Mouse (Mus musculus) spleen, postnatal 4 days (tissue): Measurements from ENCODE around the gene Fam131c.

Experiments used
- DNase-seq, 2 experiments: peaks; one replicate each; pipeline ENCODE4 v3.0.0; 2022; ENCODE audit warnings: low spot score in 2 of 2

The Fam131c gene

DNA sequence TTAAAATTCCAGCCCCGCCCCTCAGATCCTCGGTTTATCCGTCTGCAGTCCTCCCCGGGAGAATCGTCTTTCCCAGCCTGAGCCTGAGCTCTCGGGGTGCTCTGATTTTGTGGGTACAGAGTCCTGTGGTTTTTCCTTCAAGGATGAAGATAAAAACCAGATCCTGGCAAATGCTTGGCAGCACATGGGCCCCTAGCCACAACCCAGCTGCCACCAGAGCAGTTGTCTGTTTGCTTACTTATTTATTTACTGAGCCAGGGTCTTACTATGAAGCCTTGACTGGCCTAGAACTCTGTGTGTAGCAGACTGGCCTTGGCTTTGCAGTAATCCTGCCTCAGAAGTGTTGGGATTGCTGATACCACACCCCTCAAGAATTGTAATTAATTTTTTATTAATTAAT lies 8.8 kb upstream of the Fam131c start:
- DNase-seq = no peak

DNA sequence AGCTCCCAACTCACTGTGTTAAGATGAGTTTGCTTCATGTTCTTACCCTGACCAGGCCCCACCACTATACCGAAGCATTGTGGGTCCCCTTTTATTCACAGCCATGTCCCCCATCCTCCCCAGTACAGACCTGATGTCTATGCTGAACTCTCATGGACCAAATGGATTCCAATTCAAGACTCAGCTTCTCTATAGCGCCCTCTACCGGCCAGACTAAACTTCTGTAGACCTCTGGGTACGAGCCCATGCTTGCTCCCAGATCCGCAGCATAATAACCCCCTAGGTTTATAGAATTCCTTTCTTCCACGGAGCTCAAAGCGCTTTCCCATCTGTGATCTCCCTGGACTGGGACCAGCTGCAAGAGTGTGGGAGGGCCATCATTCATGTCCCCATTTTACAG lies 7.2 kb upstream of the Fam131c start:
- peak in 1 of 2 experiments; percentile 32 for DNase-seq

DNA sequence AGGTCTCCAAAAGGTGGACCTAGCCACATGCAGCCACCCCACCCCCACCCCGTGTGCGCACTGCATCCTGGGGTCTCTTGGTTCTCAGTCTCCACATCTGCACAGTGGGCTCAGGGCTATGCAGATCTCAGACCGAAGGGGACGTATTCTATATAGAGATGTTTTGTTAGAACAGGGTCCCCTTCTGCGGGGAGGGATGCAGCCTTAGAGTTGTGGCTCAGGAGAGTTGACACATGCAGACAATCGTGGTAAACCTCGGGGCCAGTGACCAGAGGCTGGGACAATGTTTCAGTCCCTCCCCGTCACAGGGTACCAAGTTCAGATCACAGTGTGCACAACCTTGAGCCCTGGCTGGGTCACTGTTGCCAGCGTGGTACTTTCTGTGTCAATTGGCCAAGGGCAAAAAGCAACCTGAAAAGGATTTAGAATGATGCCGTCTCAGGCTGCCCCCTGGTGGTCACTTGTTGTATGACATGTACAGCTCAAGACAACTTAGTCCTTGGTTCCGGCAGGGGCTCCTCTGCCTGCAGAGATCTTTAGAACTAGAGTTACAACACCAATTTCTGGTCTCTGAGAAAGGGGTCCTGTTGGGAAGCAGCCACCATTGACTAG lies 5.0 kb upstream of the Fam131c start:
- DNase-seq = peak; percentile 69 to 90

DNA sequence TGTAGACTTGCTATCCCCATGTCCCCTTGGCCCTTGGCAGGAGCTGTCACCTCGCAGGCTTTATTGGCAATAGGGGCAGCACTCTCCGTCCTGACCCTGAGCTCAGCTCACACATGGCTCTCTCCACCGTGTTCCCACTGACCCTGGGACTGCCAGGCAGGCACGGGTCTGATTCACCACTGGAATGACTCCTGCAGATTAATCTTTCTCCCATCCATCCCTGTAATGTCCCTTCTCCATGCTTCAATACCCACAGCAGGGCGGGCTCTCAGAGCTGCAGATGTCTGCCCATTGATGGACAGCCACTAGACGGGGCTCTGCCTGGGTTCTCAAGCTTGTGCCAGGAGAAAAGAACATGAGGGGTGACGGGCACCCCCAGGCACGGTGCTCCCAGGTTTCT lies 2.9 kb upstream of the Fam131c start:
- no peak for DNase-seq

DNA sequence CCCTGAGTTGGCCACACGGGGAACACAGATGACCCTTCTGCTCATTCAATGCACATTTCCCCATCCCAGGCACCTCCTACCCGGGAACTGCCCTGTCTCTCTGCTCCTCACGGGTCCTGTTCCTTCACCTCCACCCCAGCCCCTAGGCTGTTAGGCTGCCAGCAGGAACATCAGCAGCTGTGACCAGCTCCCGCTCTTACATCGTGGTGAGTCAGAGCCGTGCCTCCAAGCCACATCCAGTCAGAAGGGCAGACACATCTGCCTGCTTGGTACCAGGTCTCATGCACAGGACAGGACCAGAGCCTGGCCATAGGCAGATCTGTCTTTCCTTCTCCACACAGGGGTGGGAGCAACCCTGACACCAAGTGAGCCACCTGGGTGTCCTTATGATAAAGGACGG lies 2.1 kb upstream of the Fam131c start:
- no peak for DNase-seq

DNA sequence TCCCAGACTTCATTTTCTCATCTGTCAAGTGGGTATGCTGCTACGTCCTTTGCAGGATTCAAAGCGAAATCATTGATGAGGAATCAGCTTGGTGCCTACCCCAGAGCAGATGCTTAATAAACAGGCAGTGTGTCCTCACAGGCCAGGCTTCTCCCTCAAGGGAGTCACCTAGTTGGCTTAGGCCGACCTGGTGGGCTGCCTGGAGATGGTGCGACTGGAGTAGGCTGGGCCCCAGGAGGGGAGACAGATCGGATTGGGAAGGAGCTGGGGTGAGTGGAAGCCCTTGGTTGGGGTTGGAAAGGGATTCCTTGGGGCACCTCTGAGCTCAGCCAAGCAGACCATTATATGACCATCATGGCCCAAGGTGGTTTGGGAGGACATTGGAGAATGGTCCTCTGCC lies 4.4 kb downstream of the Fam131c start:
- DNase-seq = no peak

DNA sequence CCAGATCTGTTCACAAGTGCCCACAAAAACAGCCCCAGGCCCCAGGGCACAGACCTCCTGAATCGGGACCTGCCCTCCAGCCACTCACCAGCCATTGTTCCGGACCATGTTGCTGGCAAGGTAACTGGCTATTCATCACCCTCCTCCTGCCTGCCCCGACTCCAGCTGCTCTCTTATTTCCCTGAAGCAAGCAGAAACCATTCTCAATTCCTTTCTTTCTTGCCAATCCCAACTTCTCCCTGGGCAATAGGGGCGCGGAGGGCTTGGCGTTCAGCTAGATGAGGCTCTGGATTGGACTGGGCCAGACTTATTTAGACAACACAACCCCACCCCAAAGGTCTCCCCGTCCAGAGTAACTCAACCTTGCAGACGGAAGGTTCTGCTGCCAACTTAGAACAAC lies 11.7 kb downstream of the Fam131c start:
- DNase-seq = no peak

DNA sequence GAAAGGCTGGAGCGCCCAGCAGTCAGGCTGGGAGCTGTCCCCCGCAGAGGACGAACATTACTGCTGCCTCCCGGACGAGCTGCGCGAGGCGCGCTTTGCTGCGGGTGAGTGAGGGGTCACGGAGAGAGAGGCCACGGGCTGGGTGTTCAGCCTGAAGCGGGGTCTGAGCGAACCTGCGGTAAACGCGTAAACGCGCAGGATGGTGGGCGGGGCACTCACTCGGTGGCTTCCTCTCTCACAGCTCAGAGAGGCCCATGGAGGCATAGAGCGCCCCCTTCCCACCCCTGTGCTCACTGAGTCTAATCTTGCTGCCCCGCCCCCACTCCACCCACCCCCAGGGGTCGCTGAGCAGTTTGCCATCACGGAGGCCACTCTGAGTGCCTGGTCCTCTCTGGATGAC lies 14.4 kb downstream of the Fam131c start:
- no peak for DNase-seq

DNA sequence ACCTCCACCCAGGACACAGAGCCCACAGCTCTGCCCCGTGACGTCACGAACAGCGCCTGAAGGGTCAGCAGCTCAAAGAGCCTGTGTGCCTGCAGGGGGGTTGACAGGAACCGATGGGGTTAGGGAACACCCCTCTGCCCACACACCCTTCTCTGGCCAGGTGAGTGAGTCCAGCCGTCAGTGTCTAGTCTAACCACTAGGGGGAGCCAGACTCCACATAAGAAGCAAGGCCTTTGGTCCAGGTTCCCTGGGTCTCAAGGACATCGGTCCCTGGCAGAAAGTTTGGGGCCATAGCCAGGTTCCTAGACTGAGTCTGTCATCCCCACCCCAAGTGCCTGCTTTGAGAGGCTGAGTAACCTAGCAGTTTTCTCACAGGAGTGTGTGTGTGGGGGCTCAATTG lies 17.3 kb downstream of the Fam131c start:
- peak; percentile 42 to 72 for DNase-seq

DNA sequence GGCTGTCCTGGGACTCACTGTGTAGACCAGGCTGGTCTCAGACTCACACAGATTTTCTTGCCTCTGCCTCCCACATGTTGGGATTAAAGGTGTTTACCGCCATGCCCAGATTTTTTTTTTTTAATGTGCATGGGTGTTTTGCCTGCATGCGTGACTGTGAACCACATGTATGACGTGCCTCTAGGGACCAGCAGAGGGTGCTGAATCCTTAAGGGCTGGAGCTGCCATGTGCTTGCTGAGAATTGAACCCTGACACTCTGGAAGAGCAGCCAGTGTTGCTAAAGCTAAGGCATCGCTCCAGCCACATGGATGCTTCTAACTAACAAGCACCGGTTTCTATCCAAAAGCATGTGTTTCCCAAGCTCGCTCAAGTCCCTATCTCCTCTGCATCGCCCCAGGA lies 18.1 kb downstream of the Fam131c start:
- no peak for DNase-seq

DNA sequence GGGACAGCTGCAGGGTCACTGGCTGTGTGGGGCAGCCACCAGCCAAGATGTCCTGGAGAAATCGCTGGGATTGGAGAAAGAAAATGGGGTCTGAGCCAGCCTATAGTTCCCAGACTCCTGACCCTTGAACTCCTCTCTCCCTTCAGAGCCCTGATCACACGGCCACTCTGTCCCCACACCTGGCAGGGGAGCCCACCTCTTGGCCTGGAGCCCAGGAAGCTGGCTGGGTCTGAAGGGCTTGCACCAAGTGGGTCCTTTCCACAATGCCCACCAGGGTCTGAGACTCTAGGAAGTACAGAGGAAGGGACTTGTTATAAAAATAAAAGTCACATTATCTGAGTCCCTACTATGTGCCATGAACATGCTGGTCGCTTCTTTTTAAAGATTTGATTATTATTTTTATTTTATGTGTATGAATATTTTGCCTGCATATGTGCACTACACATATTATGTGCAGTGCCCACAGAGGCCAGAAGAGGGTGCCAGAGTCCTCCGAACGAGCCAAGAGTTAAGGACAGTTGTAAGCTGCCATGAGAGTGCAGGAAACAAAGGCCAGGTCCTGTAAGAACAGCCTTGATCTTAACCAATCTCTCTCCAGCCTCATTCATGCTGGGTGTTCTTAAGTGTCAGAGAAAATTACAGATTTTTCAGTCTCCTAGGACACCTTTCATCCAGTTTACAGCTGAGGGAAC lies 19.2 kb downstream of the Fam131c start:
- DNase-seq = peak; percentile 65 to 86

DNA sequence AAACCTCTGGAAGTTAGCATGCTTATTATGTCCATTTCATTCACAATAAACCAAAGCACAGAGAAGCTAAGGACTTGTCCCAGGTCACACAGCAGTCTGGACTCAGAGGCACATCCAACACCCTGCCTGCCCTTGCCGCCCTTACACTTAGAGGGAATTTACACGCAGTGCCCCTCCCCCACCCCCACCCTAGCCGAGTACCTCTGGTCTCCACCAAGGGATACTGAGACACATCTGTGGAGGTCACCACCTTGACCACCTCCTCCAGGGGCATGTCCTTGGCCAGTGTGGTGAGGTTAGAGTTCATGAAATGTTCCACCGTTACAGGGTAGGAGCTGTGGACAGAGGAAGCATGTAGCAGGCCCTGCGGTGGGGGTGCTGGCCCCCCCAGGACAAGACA lies 19.9 kb downstream of the Fam131c start:
- no peak for DNase-seq

DNA sequence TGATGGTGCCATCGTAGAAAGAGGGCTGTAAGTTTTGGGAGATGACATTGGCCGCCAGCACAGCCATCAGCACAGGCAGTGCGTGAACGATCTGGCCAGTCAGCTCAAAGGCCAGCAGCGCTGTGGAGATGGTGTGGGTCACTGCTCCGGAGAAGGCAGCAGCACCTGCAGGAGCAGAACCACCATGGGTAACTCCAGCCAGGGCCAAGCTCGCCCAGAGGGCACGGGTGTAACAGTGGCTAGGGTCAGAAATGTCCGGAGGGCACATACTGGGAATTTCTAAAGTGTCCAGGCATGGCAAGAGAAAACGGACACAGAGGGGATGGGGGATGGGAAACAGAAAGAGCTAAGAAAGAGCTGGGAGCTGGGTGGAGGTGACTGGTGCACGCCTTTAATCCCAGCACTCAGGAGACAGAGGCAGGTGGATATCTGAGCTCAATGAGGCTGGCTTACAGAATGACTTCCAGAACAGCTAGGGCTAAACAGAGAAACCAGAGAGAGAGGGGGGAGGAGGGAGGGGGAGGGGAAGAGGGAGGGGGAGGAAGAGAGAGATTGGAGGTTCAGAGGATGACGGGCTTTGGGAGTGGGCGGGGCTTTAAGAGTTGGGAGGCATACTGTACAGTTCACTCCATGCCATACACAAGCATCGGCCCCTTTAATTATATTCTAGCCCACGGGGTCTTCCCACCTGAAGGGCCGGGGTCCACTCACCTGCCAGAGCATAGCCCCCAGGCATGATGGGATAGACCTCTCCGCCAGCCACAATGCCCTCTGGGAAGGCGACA lies 21.5 kb downstream of the Fam131c start:
- no peak for DNase-seq

DNA sequence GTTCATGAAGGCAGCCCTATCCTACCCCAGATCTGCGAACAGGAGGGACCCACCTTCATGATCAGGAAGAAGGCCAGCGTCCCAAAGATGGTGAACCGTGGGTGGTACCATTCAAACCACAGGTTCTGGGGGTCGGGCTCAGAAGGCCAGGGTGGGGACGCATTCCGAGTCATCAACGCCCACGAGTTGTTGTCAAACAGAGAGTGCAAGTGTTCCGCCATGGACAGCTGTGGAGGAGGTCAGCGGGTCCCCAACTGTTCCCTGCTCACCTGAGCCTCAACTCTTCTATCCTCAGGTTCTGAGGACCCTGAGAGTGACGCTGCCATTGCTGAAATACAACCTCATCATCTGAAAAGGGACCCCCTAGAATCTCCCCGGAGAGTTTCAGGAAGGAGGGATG lies 23.3 kb downstream of the Fam131c start:
- DNase-seq = no peak

DNA sequence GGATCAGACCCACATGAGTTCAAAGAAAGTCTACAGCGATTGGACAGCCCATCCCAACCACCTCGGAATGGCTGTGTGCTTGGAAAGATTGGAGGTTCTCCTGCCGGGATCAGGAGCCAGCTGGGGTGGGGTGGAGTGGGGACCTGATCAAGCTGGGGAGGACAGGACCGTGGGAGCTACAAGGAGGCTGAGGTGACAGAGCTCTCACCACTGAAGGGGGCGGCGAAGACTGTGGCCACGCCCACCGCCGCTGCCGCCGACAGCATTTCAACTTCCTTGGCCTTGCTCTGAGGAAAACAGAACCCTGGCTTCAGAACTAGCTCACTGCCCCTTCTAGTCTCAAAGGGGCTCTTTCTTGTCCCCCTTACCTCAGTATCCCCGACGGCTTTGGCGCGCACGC lies 26.7 kb downstream of the Fam131c start:
- DNase-seq = no peak

DNA sequence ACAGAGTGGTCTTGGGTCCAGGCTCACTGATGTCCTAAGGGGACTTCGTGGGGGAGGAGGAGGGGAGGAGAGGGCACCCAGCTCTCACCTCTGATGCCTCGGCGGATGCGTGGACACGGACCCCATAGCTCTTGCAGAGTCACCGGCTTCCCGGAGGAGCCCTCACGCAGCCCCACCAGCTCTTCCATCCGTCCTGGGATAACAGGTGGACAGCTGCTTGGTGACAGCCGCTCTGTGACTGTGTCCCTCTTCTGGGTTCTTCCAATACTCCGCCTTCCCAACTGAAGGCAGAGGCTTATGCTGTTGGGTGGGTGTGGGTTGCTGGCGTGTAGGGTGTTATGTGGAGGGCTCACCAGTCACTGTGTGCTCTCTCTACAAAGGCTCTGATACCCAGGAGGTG lies 29.8 kb downstream of the Fam131c start:
- DNase-seq = no peak

DNA sequence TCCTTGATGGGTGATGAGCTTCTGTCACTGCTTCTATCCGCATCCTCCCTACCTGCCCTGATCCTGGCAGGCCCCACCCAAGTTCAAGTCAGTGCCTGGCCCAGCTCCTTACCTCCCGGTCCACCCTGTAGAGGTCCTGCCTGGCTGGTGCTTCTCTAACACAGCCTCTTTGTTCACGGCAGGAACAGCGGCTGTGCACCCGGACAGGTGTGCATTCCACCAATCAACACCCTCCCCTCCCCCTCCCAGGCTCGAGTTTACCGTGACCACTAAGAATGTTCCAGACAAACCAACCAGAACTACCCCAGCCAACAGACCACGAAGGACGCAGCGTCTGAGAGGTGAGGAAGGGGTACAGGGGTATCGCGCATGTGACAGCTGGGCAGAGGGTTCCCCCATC lies 30.5 kb downstream of the Fam131c start, which contains the start of gene Clcnka:
Gene Clcnka, minus strand, starts transcription at position 180 of the 400 bp plus-strand sequence.
- no peak for DNase-seq

DNA sequence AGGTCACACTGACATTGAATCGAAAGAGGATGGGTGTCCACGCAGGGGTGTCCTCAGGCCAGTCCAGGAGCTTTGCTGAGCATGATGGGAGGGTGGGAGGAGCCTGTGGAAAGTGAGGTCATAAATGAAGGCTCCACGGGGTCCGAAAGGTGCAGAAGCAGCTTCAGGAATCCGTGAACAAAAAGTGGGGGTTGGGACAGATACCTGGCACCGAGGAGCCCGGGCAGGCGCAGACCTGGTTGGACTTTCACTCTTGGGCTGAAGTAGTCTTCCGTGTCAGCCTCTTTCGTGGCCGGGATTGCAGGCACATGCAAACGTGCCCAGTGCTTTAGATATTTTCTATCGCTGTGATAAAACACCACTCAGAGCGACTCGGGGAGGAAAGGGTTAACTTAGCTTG lies 32.2 kb downstream of the Fam131c start:
- no peak for DNase-seq

DNA sequence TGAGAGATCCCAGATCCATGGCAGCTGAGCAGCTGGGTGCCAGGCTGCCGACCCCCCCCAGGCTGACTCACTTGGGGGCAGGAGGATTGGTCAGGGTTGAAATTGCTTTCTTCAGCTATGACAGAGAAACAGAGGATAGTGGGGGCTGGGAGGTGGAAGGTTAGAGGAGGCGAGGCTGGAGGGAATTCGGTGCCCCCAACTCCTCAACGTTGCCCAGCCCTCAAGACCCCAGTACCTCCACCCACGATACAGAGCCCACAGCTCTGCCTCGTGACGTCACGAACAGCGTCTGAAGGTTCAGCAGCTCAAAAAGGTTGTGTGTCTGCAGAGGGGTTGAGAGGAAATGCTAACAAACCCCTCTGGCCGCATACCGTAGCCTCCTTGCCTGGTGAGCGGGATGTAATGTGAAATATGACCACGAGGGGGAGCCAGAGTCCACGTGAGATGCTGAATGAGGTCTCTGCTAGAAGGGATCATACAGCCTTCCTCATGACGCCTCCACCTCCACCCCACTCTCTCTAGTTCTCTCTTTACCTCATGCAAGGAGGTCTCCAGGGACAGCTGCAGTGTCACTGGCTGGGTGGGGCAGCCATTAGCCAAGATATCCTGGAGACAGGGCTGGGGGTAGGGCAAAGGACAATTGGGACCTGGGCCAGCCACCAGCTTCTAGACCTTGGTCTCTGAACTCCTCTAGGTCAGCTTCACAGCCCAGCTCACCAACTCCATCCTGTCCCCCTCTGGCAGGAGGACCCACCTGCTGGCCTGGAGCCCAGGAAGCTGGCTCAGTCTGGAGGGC lies 36.7 kb downstream of the Fam131c start:
- DNase-seq = peak; percentile 78 to 94

DNA sequence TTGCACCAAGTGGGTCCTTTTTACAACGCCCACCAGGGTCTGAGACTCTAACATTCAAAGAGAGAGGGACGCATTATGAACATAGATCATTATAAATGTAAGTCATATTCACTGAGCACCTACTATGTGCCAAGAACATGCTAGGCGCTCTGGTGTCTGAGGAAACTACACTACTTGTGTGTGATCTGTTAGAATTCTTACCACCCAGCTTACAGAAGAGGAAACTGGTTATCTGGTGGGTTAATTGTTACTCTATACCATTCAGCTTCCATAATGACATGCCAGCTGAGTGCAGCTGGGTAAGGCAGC lies 37.2 kb downstream of the Fam131c start:
- DNase-seq = no peak

DNA sequence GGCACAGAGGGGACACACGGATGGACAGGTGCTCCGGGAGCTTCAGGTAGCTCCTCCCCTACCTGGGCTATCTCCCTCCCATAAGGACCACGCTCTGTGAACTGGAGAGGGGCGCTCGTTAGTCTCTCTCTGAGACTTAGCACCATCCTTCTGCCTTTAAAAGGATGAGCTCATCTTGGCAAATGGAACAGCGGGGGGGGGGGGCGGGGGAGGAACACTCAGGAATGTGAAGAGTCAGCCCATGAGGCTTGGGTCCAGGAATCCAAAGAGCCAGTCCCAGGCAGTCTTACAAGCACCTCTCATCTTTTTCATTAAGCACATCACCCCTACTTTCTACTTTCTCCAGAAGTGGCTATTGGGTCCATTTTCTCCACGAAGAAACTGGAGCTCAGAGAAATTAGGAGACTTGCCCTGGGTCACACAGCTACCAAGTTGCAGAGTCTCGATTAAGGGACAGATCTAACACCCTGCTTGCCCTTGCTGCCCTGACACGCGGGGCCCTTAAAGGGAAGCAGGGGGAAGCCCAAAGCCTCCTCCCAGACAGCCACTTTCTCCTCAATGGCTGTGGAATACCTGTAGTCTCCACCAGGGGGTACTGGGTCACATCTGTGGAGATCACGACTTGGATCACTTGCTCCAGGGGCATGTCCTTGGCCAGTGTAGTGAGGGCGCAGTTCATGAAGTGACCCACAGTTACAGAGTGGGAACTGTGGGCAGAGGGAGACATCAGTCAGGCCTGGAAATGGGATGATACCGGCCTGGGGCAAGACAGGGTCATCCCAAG lies 38.7 kb downstream of the Fam131c start:
- DNase-seq = peak in 1 of 2 experiments; percentile 52

DNA sequence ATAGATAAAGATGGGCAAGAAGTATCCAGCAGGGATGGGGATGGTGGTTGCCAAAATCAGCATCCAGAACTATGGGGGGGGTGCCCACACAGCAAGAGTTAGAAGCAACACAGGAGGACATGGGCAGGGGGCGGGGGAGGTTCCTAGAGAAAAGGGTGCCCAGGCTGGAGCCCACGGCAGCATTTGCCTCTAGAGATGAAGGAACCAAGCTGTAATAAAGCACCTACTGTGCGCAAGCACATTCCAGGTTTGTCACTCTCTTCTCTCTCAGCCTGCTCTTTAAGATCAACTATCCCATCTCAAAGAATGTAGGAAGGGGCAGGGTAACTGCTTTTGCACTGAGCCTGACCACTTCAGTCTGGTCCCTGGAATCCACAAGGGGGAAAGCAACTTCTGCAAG lies 40.6 kb downstream of the Fam131c start:
- no peak for DNase-seq
